10 mouse cellular contexts compared by ENCODE assay signal in the genomic region with DNA sequence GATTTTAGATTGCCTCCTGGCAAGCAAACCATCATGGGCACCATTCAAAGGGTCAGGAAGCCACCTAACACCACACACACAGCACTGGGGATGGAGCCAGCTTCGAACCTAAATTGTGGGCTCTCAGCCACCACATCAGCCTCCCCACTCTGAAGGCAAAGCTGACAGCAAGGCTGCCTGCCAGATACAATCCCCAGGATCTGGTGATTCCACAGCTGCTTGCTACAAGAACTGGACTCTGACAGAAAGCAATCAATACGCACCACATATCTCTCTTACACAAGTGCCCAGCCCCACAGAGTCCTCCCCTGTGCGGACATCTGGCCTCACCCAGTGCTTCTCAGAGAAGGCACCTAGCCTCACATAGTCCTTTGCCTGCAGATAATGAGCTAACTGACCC. TPM values are rescaled to one million over a fixed set of nuclear protein-coding genes. Genes with fewer than 3 reads are reported as not detected.
DNase-seq lines count a peak whose midpoint lies in the region; ATAC-seq and TF ChIP-seq lines count a peak whose summit lies in the region.
"Had no signal": no experiment of that assay in that cellular context is flagged by ENCODE, and none has a peak within 500 bp of the region (broad histone marks: within the 10 kb centered on the region; RNA-seq: fewer than 3 reads in every experiment).

No protein-coding gene starts in this region.

- H3K36me3 ChIP-seq in forebrain, embryonic 13.5 days (ENCODE audit: poor library complexity, severe bottlenecking), result no peaks in the 10 kb centered on the region
- no peaks in the 10 kb centered on the region for H3K36me3 ChIP-seq in forebrain, postnatal 0 days (ENCODE audit: insufficient read depth)
- H3K36me3 ChIP-seq in lung, embryonic 15.5 days, result no peaks in the 10 kb centered on the region
- no peaks in the 10 kb centered on the region for H3K36me3 ChIP-seq in liver, postnatal 0 days (replicated peaks; ENCODE audit: insufficient read depth, low read length)

- peak overlapping the region; percentile 21; the same call in 1 of the 2 replicates for H3K9ac ChIP-seq in forebrain, embryonic 13.5 days
- H3K9ac ChIP-seq in forebrain, postnatal 0 days, result no peak overlapping the region
- peak overlapping the region; percentile 22; the same call in 1 of the 2 replicates for H3K9ac ChIP-seq in lung, embryonic 15.5 days
- no peak overlapping the region for H3K9ac ChIP-seq in liver, postnatal 0 days (replicated peaks)

- no peaks in the 10 kb centered on the region for H3K9me3 ChIP-seq in forebrain, embryonic 13.5 days (replicated peaks)
- no peaks in the 10 kb centered on the region for H3K9me3 ChIP-seq in forebrain, postnatal 0 days (ENCODE audit: low read length)
- H3K9me3 ChIP-seq in lung, embryonic 15.5 days, result no peaks in the 10 kb centered on the region
- no peaks in the 10 kb centered on the region for H3K9me3 ChIP-seq in liver, postnatal 0 days (ENCODE audit: low read length)

- no peak overlapping the region for H3K4me3 ChIP-seq in forebrain, embryonic 13.5 days
- no peak overlapping the region for H3K4me3 ChIP-seq in forebrain, postnatal 0 days (ENCODE audit: low read depth, low read length)
- no peak overlapping the region for H3K4me3 ChIP-seq in lung, embryonic 15.5 days
- H3K4me3 ChIP-seq in lung, adult 2 months (replicated peaks; ENCODE audit: extremely low read depth, low read depth, low read length), result no peak overlapping the region
- no peak overlapping the region for H3K4me3 ChIP-seq in liver, postnatal 0 days (ENCODE audit: low read depth, low read length)

- no peak for TF ChIP-seq POLR2A in lung, adult 2 months (IDR thresholded peaks at IDR 0.05; ENCODE audit: borderline replicate concordance, extremely low read depth, low read depth, low read length)

- no peak for DNase-seq in forebrain, postnatal 0 days
- no peak for DNase-seq in lung, adult 2 months
- DNase-seq in liver, postnatal 0 days, result peak; percentile 37
- DNase-seq in adrenal gland, adult 2 months, result no peak
- DNase-seq in natural killer cell, adult 2 months (ENCODE audit: low spot score in 2 of 2), result no peak
- DNase-seq: lung, adult 18-20 months had no signal

- TF ChIP-seq CTCF in forebrain, postnatal 0 days (IDR thresholded peaks at IDR 0.05; ENCODE audit: low read depth), result no peak
- no peak for TF ChIP-seq CTCF in lung, adult 2 months (IDR thresholded peaks at IDR 0.05; ENCODE audit: insufficient read depth, low read length)
- no peak for TF ChIP-seq CTCF in liver, postnatal 0 days (IDR thresholded peaks at IDR 0.05; ENCODE audit: low read depth)

- no peak for ATAC-seq in forebrain, embryonic 13.5 days
- ATAC-seq in forebrain, postnatal 0 days, result no peak
- ATAC-seq in lung, embryonic 15.5 days (ENCODE audit: borderline replicate concordance, extremely low read depth, low FRiP score, low TSS enrichment), result no peak
- 0 out of 2 replicates have a peak, but pooled peaks have one; percentile 12 for ATAC-seq in erythroid progenitor cell, adult 5-6 weeks (replicated peaks; ENCODE audit: low FRiP score, poor library complexity, severe bottlenecking)
- peak; percentile 88 for ATAC-seq in liver, postnatal 0 days

- no peak for TF ChIP-seq EP300 in liver, postnatal 0 days (IDR thresholded peaks at IDR 0.05; ENCODE audit: low read depth)

- 46% methylated on average over 3 of the region's 3 CpGs for WGBS in forebrain, embryonic 13.5 days
- WGBS in forebrain, postnatal 0 days, result 60% methylated on average over 3 of the region's 3 CpGs
- WGBS in lung, embryonic 15.5 days, result 45% methylated on average over 3 of the region's 3 CpGs
- 69% methylated on average over 3 of the region's 3 CpGs for WGBS in lung, adult 2 months
- 35% methylated on average over 3 of the region's 3 CpGs for WGBS in liver, postnatal 0 days (ENCODE audit: insufficient replicate concordance)

- H3K4me1 ChIP-seq in forebrain, embryonic 13.5 days, result peaks cover 28% of the 10 kb centered on the region
- H3K4me1 ChIP-seq in forebrain, postnatal 0 days (ENCODE audit: insufficient read depth), result no peaks in the 10 kb centered on the region
- H3K4me1 ChIP-seq in lung, embryonic 15.5 days, result peaks cover 63% of the 10 kb centered on the region
- H3K4me1 ChIP-seq in lung, adult 2 months (ENCODE audit: control insufficient read depth, insufficient read depth, low read length), result no peaks in the 10 kb centered on the region
- peaks cover 20% of the 10 kb centered on the region for H3K4me1 ChIP-seq in liver, postnatal 0 days (ENCODE audit: insufficient read depth)

- H3K27me3 ChIP-seq in forebrain, embryonic 13.5 days, result no peaks in the 10 kb centered on the region
- no peaks in the 10 kb centered on the region for H3K27me3 ChIP-seq in forebrain, postnatal 0 days (ENCODE audit: insufficient read depth, low read length)
- no peaks in the 10 kb centered on the region for H3K27me3 ChIP-seq in lung, embryonic 15.5 days
- peaks cover 3% of the 10 kb centered on the region; the same call in 1 of the 2 replicates for H3K27me3 ChIP-seq in liver, postnatal 0 days (ENCODE audit: insufficient read depth, low read length)

- no peak overlapping the region for H3K4me2 ChIP-seq in forebrain, embryonic 13.5 days
- no peak overlapping the region for H3K4me2 ChIP-seq in forebrain, postnatal 0 days (ENCODE audit: low read depth)
- H3K4me2 ChIP-seq in lung, embryonic 15.5 days, result no peak overlapping the region
- H3K4me2 ChIP-seq in liver, postnatal 0 days (ENCODE audit: low read depth, low read length), result peak overlapping the region; percentile 33

- no peak overlapping the region for H3K27ac ChIP-seq in forebrain, embryonic 13.5 days
- H3K27ac ChIP-seq in forebrain, postnatal 0 days (ENCODE audit: low read depth, low read length), result no peak overlapping the region
- peak overlapping the region; percentile 18; the same call in 1 of the 2 replicates for H3K27ac ChIP-seq in lung, embryonic 15.5 days
- peak overlapping the region; percentile 30; the same call in 1 of the 2 replicates for H3K27ac ChIP-seq in liver, postnatal 0 days (ENCODE audit: low read depth)
- H3K27ac ChIP-seq: kidney, postnatal 0 days had no signal

RNA-seq across cellular contexts. Expression of gene Col18a1, which starts 7.4 kb away (rescaled TPM):
- 35.5 and 38.9 TPM in 2 replicates for polyA plus RNA-seq in forebrain, embryonic 13.5 days (2015; fragmentation: Nextera tagmentation; extraction: Ambion mirVana)
- 24.7 and 28.4 TPM in 2 replicates for total RNA-seq in forebrain, postnatal 0 days (2014; rRNA removed)
- 11.7 and 12.6 TPM in 2 replicates for polyA plus RNA-seq in forebrain, postnatal 0 days (2015; fragmentation: Nextera tagmentation; extraction: Ambion mirVana)
- polyA plus RNA-seq in lung, embryonic 15.5 days (2015; fragmentation: Nextera tagmentation; extraction: Ambion mirVana), result 263 and 283 TPM in 2 replicates
- polyA plus RNA-seq in lung, adult 2 months (2012; rRNA removed), result 38.1 and 39.3 TPM in 2 replicates
- not detected in 2 replicates for total RNA-seq in erythroid progenitor cell, adult 5-6 weeks (2015; ENCODE audit: low replicate concordance)
- 0.26 TPM in 1 of 2 replicates, not detected in the other for total RNA-seq in erythroid progenitor cell, adult 5-6 weeks (2017; ENCODE audit: low replicate concordance)
- polyA plus RNA-seq in liver, postnatal 0 days (2015; fragmentation: Nextera tagmentation; extraction: Ambion mirVana), result 137 and 167 TPM in 2 replicates
- 10 to 100 TPM; 26.7 to 40.0 TPM for total RNA-seq in adrenal gland, adult 2 months (2021)
- polyA plus RNA-seq in adrenal gland, adult 2 months (2012; rRNA removed), result 75.8 and 78.8 TPM in 2 replicates

Comparison
In these comparisons a context has a peak if more than half of its experiments do, and no peak if none do; other contexts are left out.
1. H3K9ac ChIP-seq: peak in forebrain, embryonic 13.5 days (single experiment) and lung, embryonic 15.5 days (single experiment); none in forebrain, postnatal 0 days (single experiment) and liver, postnatal 0 days (single experiment).
2. ATAC-seq: peak in erythroid progenitor cell, adult 5-6 weeks (single experiment) and liver, postnatal 0 days (single experiment); none in forebrain, embryonic 13.5 days (single experiment), forebrain, postnatal 0 days (single experiment) and lung, embryonic 15.5 days (single experiment).
3. H3K27ac ChIP-seq: peak in lung, embryonic 15.5 days (single experiment) and liver, postnatal 0 days (single experiment); none in forebrain, embryonic 13.5 days (single experiment) and forebrain, postnatal 0 days (single experiment).